Mouse (Mus musculus): ENCODE data around the gene Pdxdc1. TPM values are rescaled to one million over a fixed set of nuclear protein-coding genes. Genes with fewer than 3 reads are reported as not detected.

Pdxdc1 gene
- total RNA-seq, 1 experiment = 88.3 TPM

- Histone ChIP-seq H3K36me3 (ENCODE audit: control insufficient read depth, insufficient read depth, low read length, poor library complexity, severe bottlenecking) (peaks cover 76% of the 10 kb centered on the region), H3K9me3 (ENCODE audit: control insufficient read depth, insufficient read depth, low read depth, low read length) (no peaks in the 10 kb centered on the region), H3K9ac (ENCODE audit: insufficient read depth, low read depth, low read length, poor library complexity, severe bottlenecking) (no peak overlapping the region), H3K27ac (ENCODE audit: insufficient read depth, low read depth, low read length, poor library complexity, severe bottlenecking) (no peak overlapping the region), H3K4me3 (ENCODE audit: insufficient read depth in 1 of 2, low read depth in 1 of 2, low read length in 2 of 2, poor library complexity in 1 of 2, severe bottlenecking in 1 of 2) (no peak overlapping the region), H3K4me1 (ENCODE audit: control insufficient read depth in 2 of 2, insufficient read depth in 2 of 2, low read length in 2 of 2, poor library complexity in 1 of 2) (peaks cover 0 to 5% of the 10 kb centered on the region in 2 experiments; a peak in 1 of 4 replicates)
- in situ Hi-C loops (cut with MboI; ENCODE audit: low sequenced_read_pairs in 2 of 2, unreplicated experiment in 2 of 2) = no loop called here
- no peak for DNase-seq (ENCODE audit: low read depth, low spot score)
- TF ChIP-seq CHD2 (IDR thresholded peaks at IDR 0.05; ENCODE audit: low read depth, low read length) = no peak
- no peak for TF ChIP-seq HCFC1 (IDR thresholded peaks at IDR 0.05; ENCODE audit: borderline replicate concordance, insufficient read depth, low read length)
- no peak for TF ChIP-seq ZC3H11A (IDR thresholded peaks at IDR 0.05; ENCODE audit: borderline replicate concordance, low read depth, low read length)
- no peak for TF ChIP-seq MAFK (IDR thresholded peaks at IDR 0.05; ENCODE audit: insufficient read depth, low read depth, low read length)
- no peak for TF ChIP-seq ZNF384 (IDR thresholded peaks at IDR 0.05; ENCODE audit: low read depth, low read length)
Observed at GRCm38 (mm10) chr16:13812152-13812551, 90.8 kb downstream of the Pdxdc1 start.

GRCm38 (mm10) chr16:13808410-13808809 lies 94.5 kb downstream of the Pdxdc1 start:
- TF ChIP-seq CHD2 (IDR thresholded peaks at IDR 0.05; ENCODE audit: low read depth, low read length) (no peak), MAFK (IDR thresholded peaks at IDR 0.05; ENCODE audit: insufficient read depth, low read depth, low read length) (no peak), HCFC1 (IDR thresholded peaks at IDR 0.05; ENCODE audit: borderline replicate concordance, insufficient read depth, low read length) (no peak), ZC3H11A (IDR thresholded peaks at IDR 0.05; ENCODE audit: borderline replicate concordance, low read depth, low read length) (no peak), ZNF384 (IDR thresholded peaks at IDR 0.05; ENCODE audit: low read depth, low read length) (no peak)
- DNase-seq (ENCODE audit: low read depth, low spot score) = no peak
- peaks cover 85% of the 10 kb centered on the region for H3K36me3 ChIP-seq (ENCODE audit: control insufficient read depth, insufficient read depth, low read length, poor library complexity, severe bottlenecking)

GRCm38 (mm10) chr16:13807616-13808015 lies 95.3 kb downstream of the Pdxdc1 start:
- no peak for DNase-seq (ENCODE audit: low read depth, low spot score)
- H3K36me3 ChIP-seq (ENCODE audit: control insufficient read depth, insufficient read depth, low read length, poor library complexity, severe bottlenecking) = peaks cover 77% of the 10 kb centered on the region

More at GRCm38 (mm10) chr16:13808410-13808809, 94.5 kb downstream of the Pdxdc1 start:
- Histone ChIP-seq H3K9ac (ENCODE audit: insufficient read depth, low read depth, low read length, poor library complexity, severe bottlenecking) (no peak overlapping the region), H3K9me3 (ENCODE audit: control insufficient read depth, insufficient read depth, low read depth, low read length) (no peaks in the 10 kb centered on the region), H3K4me1 (ENCODE audit: control insufficient read depth in 2 of 2, insufficient read depth in 2 of 2, low read length in 2 of 2, poor library complexity in 1 of 2) (peaks cover 0 to 5% of the 10 kb centered on the region in 2 experiments; a peak in 1 of 4 replicates), H3K4me3 (ENCODE audit: insufficient read depth in 1 of 2, low read depth in 1 of 2, low read length in 2 of 2, poor library complexity in 1 of 2, severe bottlenecking in 1 of 2) (no peak overlapping the region), H3K27ac (ENCODE audit: insufficient read depth, low read depth, low read length, poor library complexity, severe bottlenecking) (no peak overlapping the region)
- in situ Hi-C loops (cut with MboI; ENCODE audit: low sequenced_read_pairs in 2 of 2, unreplicated experiment in 2 of 2) = no loop called here

GRCm38 (mm10) chr16:13804666-13805065 lies 98.3 kb downstream of the Pdxdc1 start:
- peaks cover 0 to 5% of the 10 kb centered on the region in 2 experiments; a peak in 1 of 4 replicates for H3K4me1 ChIP-seq (ENCODE audit: control insufficient read depth in 2 of 2, insufficient read depth in 2 of 2, low read length in 2 of 2, poor library complexity in 1 of 2)
- no peak overlapping the region; the same call in 1 of the 2 replicates for H3K27ac ChIP-seq (ENCODE audit: insufficient read depth, low read depth, low read length, poor library complexity, severe bottlenecking)
- H3K4me3 ChIP-seq (ENCODE audit: insufficient read depth in 1 of 2, low read depth in 1 of 2, low read length in 2 of 2, poor library complexity in 1 of 2, severe bottlenecking in 1 of 2) = no peak overlapping the region
- no peak for TF ChIP-seq HCFC1 (IDR thresholded peaks at IDR 0.05; ENCODE audit: borderline replicate concordance, insufficient read depth, low read length)
- TF ChIP-seq CHD2 (IDR thresholded peaks at IDR 0.05; ENCODE audit: low read depth, low read length) = no peak
- no peak for TF ChIP-seq ZNF384 (IDR thresholded peaks at IDR 0.05; ENCODE audit: low read depth, low read length)
- H3K36me3 ChIP-seq (ENCODE audit: control insufficient read depth, insufficient read depth, low read length, poor library complexity, severe bottlenecking) = peaks cover 63% of the 10 kb centered on the region
- in situ Hi-C loops (cut with MboI; ENCODE audit: low sequenced_read_pairs in 2 of 2, unreplicated experiment in 2 of 2) = no loop called here
- H3K9ac ChIP-seq (ENCODE audit: insufficient read depth, low read depth, low read length, poor library complexity, severe bottlenecking) = no peak overlapping the region
- DNase-seq (ENCODE audit: low read depth, low spot score) = no peak
- H3K9me3 ChIP-seq (ENCODE audit: control insufficient read depth, insufficient read depth, low read depth, low read length) = no peaks in the 10 kb centered on the region

More at GRCm38 (mm10) chr16:13807616-13808015, 95.3 kb downstream of the Pdxdc1 start:
- Histone ChIP-seq H3K4me3 (ENCODE audit: insufficient read depth in 1 of 2, low read depth in 1 of 2, low read length in 2 of 2, poor library complexity in 1 of 2, severe bottlenecking in 1 of 2) (no peak overlapping the region), H3K4me1 (ENCODE audit: control insufficient read depth in 2 of 2, insufficient read depth in 2 of 2, low read length in 2 of 2, poor library complexity in 1 of 2) (peaks cover 0 to 5% of the 10 kb centered on the region in 2 experiments; a peak in 1 of 4 replicates), H3K9me3 (ENCODE audit: control insufficient read depth, insufficient read depth, low read depth, low read length) (no peaks in the 10 kb centered on the region), H3K9ac (ENCODE audit: insufficient read depth, low read depth, low read length, poor library complexity, severe bottlenecking) (no peak overlapping the region), H3K27ac (ENCODE audit: insufficient read depth, low read depth, low read length, poor library complexity, severe bottlenecking) (no peak overlapping the region)
- TF ChIP-seq CHD2 (IDR thresholded peaks at IDR 0.05; ENCODE audit: low read depth, low read length) = no peak
- TF ChIP-seq MAFK (IDR thresholded peaks at IDR 0.05; ENCODE audit: insufficient read depth, low read depth, low read length) = no peak
- no peak for TF ChIP-seq HCFC1 (IDR thresholded peaks at IDR 0.05; ENCODE audit: borderline replicate concordance, insufficient read depth, low read length)
- TF ChIP-seq ZNF384 (IDR thresholded peaks at IDR 0.05; ENCODE audit: low read depth, low read length) = no peak
- TF ChIP-seq ZC3H11A (IDR thresholded peaks at IDR 0.05; ENCODE audit: borderline replicate concordance, low read depth, low read length) = no peak
- in situ Hi-C loops (cut with MboI; ENCODE audit: low sequenced_read_pairs in 2 of 2, unreplicated experiment in 2 of 2) = no loop called here

DNA sequence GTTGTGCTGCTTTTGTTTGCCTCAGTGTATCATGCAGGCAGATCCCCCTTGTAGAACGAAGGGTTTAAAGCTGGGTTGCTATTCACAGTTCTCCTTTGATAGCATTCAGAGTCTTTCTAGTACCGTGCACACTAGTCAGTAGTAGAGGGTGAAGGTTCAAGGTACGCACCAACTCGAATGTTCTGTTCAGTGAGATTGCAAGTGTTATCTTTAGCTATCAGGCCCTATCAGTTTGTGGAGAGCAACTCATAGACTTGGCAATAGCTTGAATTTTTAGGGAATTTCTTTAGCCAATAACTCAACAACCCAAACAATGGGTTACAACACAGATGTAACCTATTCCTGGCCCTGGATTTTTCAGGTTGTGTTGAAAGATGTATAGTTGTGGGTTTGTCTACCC lies 101.7 kb downstream of the Pdxdc1 start:
- in situ Hi-C loops (cut with MboI; ENCODE audit: low sequenced_read_pairs in 2 of 2, unreplicated experiment in 2 of 2) = no loop called here
- H3K27ac ChIP-seq (ENCODE audit: insufficient read depth, low read depth, low read length, poor library complexity, severe bottlenecking) = no peak overlapping the region
- DNase-seq (ENCODE audit: low read depth, low spot score) = no peak
- H3K4me1 ChIP-seq (ENCODE audit: control insufficient read depth in 2 of 2, insufficient read depth in 2 of 2, low read length in 2 of 2, poor library complexity in 1 of 2) = peaks cover 0 to 6% of the 10 kb centered on the region in 2 experiments; a peak in 1 of 4 replicates
- TF ChIP-seq MAFK (IDR thresholded peaks at IDR 0.05; ENCODE audit: insufficient read depth, low read depth, low read length) (no peak), CHD2 (IDR thresholded peaks at IDR 0.05; ENCODE audit: low read depth, low read length) (no peak), HCFC1 (IDR thresholded peaks at IDR 0.05; ENCODE audit: borderline replicate concordance, insufficient read depth, low read length) (no peak), ZC3H11A (IDR thresholded peaks at IDR 0.05; ENCODE audit: borderline replicate concordance, low read depth, low read length) (no peak), ZNF384 (IDR thresholded peaks at IDR 0.05; ENCODE audit: low read depth, low read length) (no peak)
- peaks cover 57% of the 10 kb centered on the region for H3K36me3 ChIP-seq (ENCODE audit: control insufficient read depth, insufficient read depth, low read length, poor library complexity, severe bottlenecking)
- H3K4me3 ChIP-seq (ENCODE audit: insufficient read depth in 1 of 2, low read depth in 1 of 2, low read length in 2 of 2, poor library complexity in 1 of 2, severe bottlenecking in 1 of 2) = no peak overlapping the region
- H3K9me3 ChIP-seq (ENCODE audit: control insufficient read depth, insufficient read depth, low read depth, low read length) = no peaks in the 10 kb centered on the region
- H3K9ac ChIP-seq (ENCODE audit: insufficient read depth, low read depth, low read length, poor library complexity, severe bottlenecking) = no peak overlapping the region
